Mouse (Mus musculus): Measurements from ENCODE around the gene Ccdc169.

Gene Ccdc169

DNA sequence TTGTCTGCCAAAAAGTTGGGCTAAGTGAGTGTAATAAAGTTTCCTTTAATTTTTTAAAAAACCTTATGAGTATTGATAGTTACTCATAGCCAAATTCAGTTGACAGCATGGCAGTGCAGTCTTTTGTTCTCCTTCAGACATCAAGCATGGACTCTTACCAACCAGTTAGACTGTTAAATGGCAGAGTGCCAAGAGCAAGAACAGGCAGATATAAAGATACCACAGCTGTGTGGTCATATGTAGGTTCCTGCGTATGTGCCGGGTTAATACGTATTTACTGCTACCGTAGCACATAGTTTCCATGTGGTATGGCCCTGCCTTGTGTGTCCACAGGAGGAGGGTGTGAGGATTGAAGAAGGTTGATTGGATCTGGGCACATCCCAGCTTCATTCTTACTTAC, 14.1 kb upstream of the Ccdc169 start:
- no peak for DNase-seq

DNA sequence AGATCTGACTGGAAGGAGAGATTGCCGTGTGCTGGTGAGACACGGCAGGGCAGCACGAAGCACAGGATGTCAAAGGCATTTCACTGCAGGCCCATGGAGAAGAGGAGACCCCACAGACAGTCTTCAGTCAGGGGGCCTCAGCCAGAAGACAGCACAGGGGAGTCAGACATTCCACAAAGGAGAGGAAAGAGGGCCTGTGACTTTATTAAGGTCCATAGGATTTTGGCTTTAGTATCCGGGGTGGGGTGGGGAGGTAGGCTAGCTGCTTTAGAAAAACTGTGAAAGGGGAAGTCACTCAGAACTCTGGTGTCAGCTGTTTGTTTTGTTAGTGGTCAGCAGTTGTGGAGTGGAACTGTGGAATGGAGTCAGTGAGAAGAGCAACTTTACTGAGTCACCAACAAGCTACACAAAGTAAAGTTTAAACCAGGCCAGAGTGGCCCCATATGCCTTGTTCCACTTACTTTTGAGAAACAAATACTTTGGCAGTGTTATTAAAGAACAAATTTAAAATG, 7.9 kb upstream of the Ccdc169 start:
- no peak for DNase-seq

DNA sequence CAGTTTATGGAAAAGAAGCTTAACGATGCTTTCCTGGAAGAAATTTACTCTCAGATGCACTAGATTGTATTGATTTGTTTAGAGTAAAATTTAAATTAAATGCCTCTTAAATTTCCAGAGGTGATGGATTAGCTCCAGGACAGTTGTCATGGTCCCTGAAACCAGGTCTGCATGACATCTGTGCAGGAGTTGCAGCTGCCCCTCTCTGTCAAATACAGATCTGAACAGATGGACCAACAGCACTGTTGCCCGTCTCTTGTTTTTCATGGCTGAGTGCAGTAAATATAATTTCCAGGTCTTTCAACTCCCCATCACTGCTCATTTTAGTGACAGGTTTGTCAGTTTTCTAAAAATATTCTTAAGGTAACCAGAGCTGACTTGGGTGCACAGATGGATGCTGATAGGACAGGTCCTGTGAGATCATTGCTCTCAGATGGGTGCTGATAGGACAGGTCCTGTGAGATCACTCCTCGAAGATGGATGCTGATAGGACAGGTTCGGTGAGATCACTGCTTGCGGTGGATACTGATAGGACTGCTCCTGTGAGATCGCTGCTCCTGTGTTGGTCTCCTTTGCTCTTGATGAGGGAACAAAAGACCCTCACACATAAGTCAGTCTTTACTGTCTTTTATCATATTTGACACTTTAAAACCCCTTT, 5.4 kb upstream of the Ccdc169 start:
- no peak for DNase-seq

DNA sequence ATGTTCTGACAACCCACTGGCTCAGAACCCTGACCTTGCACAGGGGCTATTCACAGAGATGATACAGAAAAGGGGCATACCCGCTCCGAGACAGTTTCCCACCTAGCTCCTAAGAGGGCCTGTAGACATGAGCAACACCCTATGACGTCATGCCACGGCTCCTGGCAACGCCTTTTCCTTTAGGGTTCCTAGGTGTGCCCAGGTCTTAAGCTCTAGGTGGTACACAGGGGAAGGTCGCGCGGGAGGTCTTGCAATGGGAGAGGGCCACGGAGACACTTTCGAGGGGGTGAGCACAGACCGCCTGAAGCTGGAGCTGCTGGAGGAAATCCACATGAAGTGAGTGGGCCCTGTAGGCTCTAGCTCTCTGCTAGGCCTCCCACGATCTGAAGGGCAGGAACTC, 2.7 kb downstream of the Ccdc169 start:
- no peak for DNase-seq

DNA sequence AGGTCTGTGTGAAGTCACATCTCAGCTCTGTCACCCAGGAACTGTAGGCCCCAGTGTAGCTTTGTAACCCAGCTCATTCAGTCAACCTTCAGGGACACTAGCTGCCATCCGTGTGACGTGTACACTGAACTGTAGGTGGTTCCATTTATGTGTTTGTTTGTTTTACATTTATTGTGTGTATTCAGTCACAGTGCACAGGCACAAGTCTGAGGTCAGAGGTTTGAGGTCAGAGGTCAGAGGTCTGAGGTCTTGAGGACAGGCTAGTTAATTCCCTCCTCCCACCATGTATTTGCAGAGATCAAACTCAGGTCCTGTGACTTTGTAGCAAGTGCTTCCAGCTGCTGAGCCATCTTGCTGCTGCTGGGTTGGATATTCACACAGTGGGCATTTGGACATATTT, 4.3 kb downstream of the Ccdc169 start:
- DNase-seq: no peak

DNA sequence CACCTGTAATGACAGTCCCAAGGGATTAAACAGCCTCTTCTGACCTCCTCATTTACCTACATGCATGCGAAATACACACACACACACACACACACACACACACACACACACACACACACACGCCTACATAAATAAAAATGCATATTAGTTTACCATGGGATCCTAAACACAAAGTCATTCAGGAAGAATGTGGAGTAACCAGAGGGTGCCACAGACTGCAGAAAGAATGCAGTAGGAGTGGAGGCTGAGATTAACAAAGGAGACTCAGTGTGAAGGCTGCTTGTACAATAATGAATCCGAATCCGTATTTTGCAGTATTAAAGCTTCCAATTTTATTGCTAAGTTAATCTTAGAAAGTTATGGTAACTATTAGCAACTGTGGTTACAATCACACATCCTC, 7.8 kb downstream of the Ccdc169 start:
- DNase-seq: no peak

DNA sequence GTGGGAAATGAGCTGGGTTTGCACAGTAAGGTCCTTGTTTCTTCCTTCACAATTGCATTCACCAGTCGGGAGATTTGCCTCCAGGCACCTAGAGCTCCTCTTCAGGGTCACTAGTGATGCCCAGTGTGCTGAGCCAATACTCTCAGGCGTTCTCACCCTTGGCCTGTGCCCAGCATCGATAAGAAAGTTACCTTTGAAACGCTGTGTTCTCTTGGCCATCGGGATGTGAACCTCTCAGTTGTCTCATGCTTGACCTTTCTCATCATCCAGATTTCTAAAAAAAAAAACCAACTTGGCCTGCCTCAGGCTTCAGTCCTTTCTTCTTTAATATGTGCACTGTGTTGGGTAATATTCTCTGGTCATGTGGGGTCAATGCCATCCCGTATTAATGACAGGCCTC, 9.3 kb downstream of the Ccdc169 start:
- no peak for DNase-seq

DNA sequence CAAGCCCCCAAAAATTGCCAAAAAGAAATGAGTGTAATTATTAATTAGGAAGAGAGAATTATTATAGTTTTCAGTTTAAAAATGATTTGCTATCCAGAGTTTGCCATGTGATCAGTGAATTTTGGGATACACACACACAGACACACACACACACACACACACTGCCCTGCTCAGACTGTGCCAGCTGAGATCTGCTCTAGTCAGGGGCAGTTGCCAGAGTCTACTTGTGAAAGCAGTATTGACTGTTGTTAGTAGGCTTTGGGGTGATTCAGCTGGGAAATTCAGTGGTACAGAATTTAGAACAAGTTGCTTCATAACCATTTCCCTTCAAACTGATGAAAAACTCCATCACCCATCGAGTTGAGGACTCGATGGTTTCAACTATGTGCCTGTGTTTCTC, 10.0 kb downstream of the Ccdc169 start:
- DNase-seq: no peak

DNA sequence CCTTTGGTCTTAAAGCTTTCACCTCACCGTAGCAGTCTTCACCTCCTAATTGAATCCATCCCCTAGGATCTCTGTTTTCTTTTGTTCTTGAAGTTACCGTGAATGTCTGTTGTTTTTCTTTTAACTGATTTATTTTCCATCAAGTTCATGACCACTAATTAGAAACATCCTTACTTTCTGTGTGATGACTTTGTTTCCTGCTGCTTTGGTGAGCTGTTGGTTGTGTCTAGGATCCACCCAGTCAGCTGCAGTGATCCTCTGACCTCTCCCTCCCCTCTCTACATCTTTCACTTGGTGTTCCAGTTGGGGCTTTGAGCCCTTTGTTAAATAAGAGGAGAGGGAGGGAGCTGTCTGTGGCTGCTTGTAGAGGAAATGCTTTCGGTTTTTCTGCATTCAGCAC, 11.0 kb downstream of the Ccdc169 start:
- DNase-seq: no peak

DNA sequence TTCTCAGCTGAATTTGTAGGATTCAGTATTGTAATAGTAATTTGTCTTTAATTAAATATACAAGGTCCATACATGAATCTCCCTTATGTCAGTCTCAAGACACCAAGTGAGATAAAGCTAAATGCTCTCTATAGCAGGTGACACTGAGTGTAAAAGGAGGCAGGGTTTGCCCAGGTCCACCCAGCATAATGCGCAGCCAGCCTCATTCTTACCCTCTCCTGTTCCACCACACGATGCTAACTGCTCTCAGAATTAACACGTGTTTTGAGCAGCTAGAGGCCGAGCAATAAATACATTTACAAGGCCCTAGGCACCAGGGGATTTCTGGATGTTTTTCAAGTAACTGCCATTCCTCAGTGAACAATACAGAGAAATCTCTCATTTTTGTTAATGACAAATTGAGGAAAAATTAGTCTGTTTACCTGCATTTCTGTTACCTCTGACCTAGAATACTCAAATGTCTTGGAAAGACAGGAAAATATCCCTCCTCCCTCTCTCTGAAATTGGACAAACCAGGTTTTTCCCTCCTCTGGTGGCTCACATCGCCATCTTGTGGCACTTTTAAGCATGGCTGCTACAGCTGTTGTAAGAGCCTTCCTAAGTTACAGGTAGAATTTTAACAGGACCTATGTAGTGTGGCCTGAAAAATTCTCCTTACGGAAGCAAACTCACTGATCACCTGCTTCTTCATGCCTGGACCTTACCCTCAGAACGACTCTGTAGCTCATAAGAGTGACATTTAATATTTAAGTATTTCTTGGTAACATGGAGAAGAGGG, 14.7 kb downstream of the Ccdc169 start:
- DNase-seq: peak; percentile 47

DNA sequence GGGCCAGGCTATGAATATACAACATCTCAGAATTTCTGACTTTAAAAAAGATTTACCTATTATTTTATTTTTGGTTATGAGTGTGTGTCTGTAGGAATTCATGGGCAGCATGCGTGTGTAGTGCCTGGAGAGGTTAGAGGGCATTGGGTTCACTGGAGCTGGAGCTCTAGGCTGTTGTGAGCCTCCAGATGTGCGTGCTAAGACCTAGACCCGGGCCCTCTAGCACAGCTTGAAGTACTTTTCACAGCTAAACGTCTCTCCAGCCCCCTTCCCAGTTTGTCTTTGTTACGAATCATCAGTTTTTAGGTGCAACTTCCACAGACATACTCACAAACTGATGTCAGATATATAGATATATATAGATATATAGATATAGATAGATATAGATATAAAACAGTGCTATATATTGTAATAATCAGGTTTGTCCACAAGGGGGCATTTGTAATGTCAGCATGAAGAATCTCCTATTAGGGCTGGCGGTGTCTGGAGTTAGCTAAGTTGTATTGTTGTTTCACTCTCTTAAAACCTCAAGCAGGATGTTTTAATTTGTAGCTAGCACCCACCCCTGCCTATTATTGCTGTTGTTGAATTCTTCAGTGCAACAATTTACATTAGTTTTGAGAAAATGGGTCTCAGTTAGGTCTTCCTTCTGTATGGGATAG, 15.7 kb downstream of the Ccdc169 start:
- no peak for DNase-seq

DNA sequence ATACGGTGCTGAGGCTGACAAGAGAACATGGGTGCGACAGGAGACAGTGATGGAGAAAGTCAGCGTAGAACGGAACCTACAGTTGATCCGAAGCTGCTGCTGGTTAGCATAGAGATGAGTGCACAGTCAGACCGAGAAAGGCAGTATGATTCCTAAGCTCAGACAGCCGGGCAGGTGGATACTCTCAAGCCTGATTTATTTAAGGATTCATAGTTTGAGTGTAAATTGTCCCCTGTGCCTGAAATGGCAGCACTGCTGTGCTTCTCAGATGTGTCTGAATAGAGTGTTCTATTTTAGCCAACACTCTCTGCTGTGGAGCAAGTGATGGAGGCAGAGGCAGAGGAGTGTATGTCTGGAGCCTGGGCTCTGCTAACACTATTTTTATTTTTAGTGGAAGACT, 17.0 kb downstream of the Ccdc169 start:
- no peak for DNase-seq

DNA sequence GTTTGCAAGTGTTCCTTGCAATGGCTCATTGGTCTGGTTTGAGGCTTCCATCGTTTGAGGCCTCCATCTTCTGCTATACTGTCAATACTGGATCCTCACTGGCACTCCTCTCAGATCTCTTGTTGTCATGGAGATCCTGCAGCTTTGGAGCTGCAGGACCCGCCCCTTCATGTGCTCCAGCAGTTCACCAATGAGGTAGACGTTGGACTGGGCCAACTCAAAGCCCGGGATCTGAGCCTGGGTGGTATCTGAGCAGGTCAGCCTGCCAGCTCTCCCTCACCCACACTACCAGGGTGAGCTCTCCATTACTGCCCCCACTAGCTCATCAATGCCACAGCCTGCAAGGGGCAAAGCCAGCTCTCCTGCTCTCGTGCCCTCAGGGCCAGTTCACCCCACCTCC, 20.3 kb downstream of the Ccdc169 start:
- no peak for DNase-seq

DNA sequence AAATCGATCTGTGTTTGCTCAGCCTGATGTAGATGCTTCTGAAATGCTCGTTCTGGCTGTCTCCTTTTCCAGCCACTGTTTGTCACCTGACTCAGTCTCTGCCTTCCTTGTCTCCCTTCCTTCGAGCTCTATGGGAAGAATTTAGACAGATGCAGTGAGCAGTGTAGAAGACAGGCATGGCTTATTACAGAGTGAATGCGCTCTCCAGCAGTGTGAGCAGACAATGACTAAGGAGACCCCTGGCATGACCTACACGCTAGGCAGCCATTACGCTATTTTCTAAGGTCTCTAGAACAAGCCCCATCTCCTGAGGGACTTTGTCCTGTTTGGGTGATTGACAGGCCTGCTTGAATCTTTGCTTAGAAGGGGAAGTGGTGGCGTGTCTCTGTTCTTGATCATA, 24.0 kb downstream of the Ccdc169 start:
- no peak for DNase-seq

DNA sequence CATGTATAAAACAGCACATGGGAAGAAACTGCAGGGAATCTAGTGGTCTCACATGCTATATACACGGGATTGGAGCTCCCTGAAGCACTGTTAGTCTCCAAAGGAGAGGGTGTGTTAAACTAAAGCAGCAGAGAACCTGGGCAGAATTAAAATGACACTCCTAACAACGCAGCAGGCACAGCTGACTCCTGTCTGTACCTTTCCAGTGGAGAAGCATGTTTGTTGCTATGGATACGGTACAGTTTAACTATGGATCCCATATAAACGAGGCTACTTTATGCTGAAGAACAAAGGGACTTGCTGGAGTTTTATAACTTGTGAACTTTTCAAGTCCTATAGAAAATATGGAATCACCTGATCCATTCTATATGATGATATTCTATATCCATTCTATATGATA, 26.4 kb downstream of the Ccdc169 start:
- DNase-seq: no peak

DNA sequence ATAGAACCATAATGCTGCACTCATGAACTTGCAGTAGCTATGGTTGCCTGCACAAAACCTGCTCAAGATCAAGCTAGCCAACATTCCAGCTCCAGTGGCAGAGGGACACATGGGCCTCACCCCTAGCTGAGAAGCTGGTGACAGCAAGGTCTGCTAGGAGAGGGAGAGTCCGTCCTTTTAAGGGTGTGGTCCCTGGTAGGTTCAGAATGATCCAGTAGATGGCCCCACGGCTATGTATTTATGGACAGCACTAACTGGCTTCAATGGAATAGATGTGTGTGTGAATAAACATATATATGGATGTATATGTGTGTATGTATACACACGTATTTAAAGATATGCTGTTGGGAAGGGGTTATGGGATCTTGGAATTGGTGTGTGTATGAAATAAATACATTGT, 35.3 kb downstream of the Ccdc169 start:
- no peak for DNase-seq

DNA sequence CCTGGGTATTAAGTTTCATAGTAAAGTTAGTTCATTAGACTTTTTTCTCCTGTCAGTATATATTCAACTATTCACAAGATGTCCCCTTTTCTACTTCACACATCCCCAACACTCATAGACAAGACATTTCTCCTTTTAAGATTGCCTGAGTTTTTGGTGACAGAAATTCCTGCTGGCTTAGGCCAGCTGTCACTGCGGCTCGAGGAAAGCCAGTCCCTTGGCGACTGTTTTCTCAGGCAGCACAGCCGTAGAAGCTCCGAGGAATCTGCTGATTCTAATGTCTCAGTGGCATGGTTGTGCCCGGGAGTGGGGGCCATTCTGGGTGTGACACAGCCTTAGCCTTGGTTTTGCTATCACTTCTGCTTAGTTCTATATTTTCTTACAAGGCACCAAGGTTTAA, 40.1 kb downstream of the Ccdc169 start:
- no peak for DNase-seq

DNA sequence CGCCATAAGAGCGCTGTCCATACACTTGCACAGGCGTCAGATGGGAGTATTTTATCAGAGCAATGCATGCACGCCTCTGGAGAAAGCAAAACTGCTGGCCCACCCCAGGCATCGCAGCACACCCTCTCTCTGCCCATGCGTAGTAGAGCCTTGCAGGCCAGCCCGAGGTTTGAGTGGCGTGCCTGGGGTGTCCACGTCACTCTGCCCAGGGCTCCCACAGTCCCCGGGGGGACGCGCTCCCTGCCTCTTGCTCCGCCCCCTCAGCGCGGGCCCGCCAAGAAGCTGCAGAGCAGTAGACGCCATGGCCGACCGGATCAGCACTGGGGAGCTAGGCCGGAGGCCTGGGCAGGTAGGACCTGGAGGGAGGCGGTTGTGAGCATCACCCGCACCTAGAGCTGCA, 44.6 kb downstream of the Ccdc169 start, which contains the start of gene Sohlh2:
Gene Sohlh2, plus strand, starts transcription at position 263 of the 400 bp plus-strand sequence.
- DNase-seq: no peak

DNA sequence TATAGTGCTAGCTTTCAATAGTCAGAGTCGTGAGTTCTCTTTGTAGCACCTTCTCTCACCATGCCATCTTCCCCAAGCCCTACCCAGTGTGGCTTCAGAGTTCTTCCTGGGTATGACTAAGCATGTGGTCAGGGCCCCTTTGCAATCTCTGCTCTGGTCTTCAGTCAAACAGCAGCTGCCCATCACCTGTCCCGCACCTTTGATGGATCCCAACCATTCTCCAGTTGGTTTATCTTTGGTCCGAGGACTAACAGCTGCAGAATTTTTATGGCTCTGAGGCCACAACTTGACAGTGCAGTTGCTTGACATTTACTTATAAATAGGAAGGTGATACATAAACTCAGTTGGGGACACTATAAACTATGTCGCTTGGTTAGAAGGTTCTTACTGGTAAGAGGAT, 54.5 kb downstream of the Ccdc169 start:
- no peak for DNase-seq

DNA sequence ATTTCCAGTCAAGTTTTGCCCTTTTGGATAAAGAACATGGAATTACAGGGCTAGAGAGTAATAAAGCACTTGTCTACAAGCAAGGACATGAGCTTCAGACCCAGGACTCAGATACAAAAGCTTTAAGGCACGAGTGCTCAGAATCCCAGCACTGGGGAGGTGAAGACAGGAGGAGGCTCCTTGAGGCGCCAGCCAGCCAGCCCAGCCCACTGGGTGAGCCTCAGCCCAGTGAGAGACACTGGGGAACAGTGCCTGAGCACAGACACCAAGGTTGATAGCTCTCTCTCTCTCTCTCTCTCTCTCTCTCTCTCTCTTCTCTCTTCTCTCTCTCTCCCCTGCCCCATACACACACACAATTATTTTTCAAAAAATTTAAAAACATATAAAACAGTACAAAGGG, 56.2 kb downstream of the Ccdc169 start:
- no peak for DNase-seq

DNA sequence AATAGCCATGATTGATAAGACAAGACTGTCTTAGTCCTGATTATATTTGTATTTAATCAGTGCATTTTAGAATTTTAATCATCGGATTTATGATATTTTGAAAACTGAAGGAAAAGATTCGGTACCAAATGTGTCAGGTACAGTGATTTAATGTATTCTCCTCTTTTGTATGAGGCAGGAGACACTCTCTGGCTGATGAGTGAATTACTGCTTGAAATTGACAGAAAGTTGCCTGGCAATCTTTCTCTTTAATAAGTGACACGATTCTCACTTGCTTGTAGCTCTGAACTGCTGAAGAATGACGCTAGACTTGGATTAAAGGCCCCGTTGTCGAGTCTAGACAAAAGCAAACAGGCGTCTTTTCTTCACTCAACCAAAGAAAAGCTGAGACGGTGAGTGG, 57.7 kb downstream of the Ccdc169 start:
- DNase-seq: no peak

DNA sequence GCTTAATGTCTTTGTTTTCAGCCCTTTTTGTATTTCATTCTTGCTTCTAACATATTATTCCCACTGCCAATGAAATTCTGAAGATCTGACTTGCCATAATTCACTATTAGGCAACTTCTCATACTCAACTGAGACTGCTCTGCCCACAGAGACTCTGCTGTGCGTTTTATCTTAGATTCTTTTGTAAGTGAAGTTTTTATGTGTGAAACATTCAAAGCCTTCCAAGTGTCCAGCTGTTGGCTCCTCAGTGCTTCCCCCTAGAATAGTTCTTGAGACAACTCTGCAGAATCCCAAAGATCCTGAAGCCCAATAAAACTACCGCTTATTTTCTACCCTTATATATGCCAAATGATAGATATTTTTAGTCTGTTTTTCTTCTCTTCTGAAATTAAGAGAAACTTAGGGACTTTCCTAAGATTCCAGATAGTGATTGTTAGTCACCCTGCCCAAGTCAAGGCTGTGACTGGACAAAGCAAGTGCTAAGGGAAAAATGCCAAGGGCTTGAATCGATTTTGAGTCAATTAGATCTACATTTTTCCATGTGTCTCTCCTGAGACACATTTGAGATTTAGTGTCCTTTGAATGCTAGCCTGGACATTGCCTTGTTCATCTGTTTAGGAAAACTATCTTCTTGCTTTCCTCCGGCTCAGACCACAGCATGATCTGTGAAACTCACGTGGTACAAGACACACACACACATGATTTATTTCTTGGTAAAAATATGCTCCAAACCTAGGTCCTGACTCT, 58.6 kb downstream of the Ccdc169 start:
- DNase-seq: no peak

DNA sequence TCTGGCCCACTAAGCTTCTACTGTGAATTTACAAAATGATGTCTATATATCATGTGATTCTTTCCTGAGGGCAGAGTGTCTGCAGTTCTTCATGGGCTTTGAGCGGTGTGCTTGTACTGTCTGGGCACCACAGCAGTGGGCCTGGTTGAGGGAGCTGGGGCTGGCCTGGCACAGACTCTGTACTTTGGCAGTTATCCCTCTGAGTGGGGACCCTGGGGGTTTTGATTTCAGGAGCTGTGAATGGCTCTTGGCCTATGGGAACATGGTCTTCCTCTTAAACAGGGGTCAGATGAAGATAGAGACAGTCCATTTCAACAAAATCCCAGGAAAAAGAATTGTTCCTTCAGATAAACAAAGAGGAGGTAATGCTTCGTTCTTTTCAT, 59.2 kb downstream of the Ccdc169 start:
- no peak for DNase-seq

Measured in thymus, postnatal 4 days (tissue).